Mouse (Mus musculus) forebrain, embryonic 10.5 days (tissue): ENCODE measurements around the gene Tars2. TPM values are rescaled to one million over a fixed set of nuclear protein-coding genes. Genes with fewer than 3 reads are reported as not detected.

ENCODE experiments used
- DNase-seq: peaks from one replicate; pipeline ENCODE4 v3.0.0-alpha.2; 2017; ENCODE audit warnings: low spot score; ENCODE audit errors: extremely low spot score
- H3K27ac ChIP-seq: fragments of 300-500 bp; sonication (generic); 2 replicates; pipeline ENCODE4 v1.5.1; 2016; ENCODE audit warnings: mild to moderate bottlenecking
- H3K27me3 ChIP-seq: fragments of 300-500 bp; sonication (generic); 2 replicates; pipeline ENCODE4 v1.6.1; 2016; ENCODE audit warnings: mild to moderate bottlenecking; ENCODE audit not compliant: poor library complexity, severe bottlenecking
- H3K36me3 ChIP-seq: fragments of 300-500 bp; sonication (generic); replicated peaks from 2 replicates; pipeline ENCODE4 v1.6.1; 2016; ENCODE audit warnings: mild to moderate bottlenecking, moderate library complexity
- H3K4me1 ChIP-seq: fragments of 300-500 bp; sonication (generic); 2 replicates; pipeline ENCODE4 v1.6.1; 2016
- H3K4me3 ChIP-seq: fragments of 300-500 bp; sonication (generic); 2 replicates; pipeline ENCODE4 v1.5.1; 2016; ENCODE audit warnings: mild to moderate bottlenecking, moderate library complexity
- H3K9me3 ChIP-seq: fragments of 300-500 bp; sonication (generic); 2 replicates; pipeline ENCODE4 v1.6.1; 2016; ENCODE audit warnings: mild to moderate bottlenecking, moderate library complexity
- WGBS: fragments of 180-500 bp; shearing (Covaris S2); methylation state at CpG from one replicate; pipeline ENCODE4 v1.1.7; 2016; 5-methylcytosine and 5-hydroxymethylcytosine counted together
- polyA plus RNA-seq: library from polyadenylated mRNA; unstranded; fragments of >200 nt; fragmentation: Nextera tagmentation; extraction: Ambion mirVana; gene quantifications from 2 replicates; pipeline ENCODE4 v1.2.1, GENCODE M21; 2016

Gene Tars2
- polyA plus RNA-seq, 1 experiment from 2014 or later, result 76.5 TPM

GRCm38 (mm10) chr3:95731802-95732201 is 28.2 kb downstream of the Tars2 start:
- no peaks in the 10 kb centered on the region for H3K9me3 ChIP-seq
- no peak overlapping the region for H3K4me3 ChIP-seq
- no peak for DNase-seq
- WGBS, result 96% methylated on average over 4 of the region's 4 CpGs
- H3K36me3 ChIP-seq, result peaks cover 35% of the 10 kb centered on the region
- no peaks in the 10 kb centered on the region for H3K27me3 ChIP-seq
- 0 out of 2 replicates have a peak, but pooled peaks cover 12% of the 10 kb centered on the region for H3K4me1 ChIP-seq
- H3K27ac ChIP-seq, result no peak overlapping the region

DNA sequence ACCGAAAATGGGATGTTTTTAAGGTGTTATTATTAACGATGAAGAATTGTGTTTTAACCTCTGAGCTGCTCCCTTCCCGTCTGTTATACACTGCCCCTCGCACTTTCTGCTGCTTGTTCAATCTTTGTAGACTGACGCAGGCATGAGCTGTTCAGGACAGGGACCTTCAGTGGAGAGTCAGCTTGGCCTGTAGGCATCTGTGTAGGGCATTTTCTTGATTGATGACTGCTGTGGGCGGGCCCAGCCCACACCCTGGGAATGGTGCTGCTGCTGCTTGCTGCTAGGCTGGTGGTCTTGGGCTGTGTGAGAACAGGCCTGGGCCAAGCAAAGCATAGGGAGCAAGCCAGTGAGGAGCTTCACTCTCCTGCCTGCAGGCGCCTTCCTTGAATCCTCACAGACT is 29.6 kb downstream of the Tars2 start:
- no peak overlapping the region for H3K4me3 ChIP-seq
- 89% methylated on average over 7 of the region's 7 CpGs for WGBS
- DNase-seq, result no peak
- peaks cover 22% of the 10 kb centered on the region for H3K36me3 ChIP-seq
- no peaks in the 10 kb centered on the region for H3K27me3 ChIP-seq
- 0 out of 2 replicates have a peak, but pooled peaks cover 12% of the 10 kb centered on the region for H3K4me1 ChIP-seq
- H3K9me3 ChIP-seq, result no peaks in the 10 kb centered on the region
- no peak overlapping the region for H3K27ac ChIP-seq

DNA sequence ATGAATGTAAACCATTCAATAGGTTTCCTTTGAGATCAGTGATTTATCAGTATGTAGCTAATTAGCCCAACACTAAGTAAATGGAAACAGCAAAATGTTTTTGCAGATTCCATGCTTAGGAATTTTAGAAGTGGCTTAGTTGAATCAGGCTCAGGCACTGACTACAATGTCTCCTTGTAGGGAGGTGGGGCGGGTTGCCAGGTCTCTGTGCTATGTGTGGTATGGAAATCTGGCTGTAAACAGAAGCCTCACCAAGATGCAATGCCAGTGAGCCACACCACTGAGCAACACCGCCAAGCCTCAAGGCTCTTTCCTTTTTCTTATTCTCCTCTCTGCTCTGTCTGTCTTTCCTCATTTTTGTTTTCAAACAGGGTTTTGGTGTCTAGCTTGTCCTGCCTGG is 31.1 kb downstream of the Tars2 start:
- Histone ChIP-seq H3K9me3 (no peaks in the 10 kb centered on the region), H3K27ac (no peak overlapping the region), H3K27me3 (no peaks in the 10 kb centered on the region), H3K4me1 (no peaks in the 10 kb centered on the region), H3K4me3 (no peak overlapping the region), H3K36me3 (peaks cover 6% of the 10 kb centered on the region)
- no peak for DNase-seq
- 72% methylated on average over 2 of the region's 2 CpGs for WGBS

DNA sequence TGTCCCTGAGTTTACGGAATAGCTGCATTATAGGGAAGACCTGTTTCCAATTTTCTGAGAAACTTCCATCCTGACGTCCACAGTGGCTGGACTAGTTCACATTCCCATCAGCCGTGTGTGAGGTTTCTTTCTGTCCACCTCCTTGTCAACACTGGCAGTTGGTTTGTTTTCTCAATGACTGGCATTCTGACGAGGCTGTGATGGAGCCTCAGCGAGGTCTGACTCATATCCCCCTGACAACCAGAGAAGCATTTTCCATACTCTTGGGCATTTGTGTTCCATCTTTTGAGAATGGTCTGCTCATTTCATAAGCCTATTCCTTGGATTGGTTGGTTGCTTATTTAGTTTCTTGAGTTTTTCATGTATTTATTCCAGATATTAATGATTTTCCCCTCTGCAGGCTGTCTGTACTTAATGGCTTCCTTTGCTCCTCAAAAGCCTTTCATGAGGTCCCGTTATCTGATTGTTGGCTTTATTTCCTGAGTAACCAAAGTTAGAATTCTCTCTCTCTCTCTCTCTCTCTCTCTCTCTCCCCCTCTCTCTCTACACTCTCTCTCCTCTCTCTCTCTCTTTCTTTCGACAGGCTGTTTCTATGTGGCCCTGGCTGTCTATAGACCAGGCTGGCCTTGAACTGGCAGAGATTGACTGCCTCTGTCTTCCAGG is 33.2 kb downstream of the Tars2 start:
- no peaks in the 10 kb centered on the region for H3K36me3 ChIP-seq
- H3K4me3 ChIP-seq, result no peak overlapping the region
- no peaks in the 10 kb centered on the region for H3K4me1 ChIP-seq
- no peak for DNase-seq
- H3K27ac ChIP-seq, result no peak overlapping the region
- no peaks in the 10 kb centered on the region for H3K27me3 ChIP-seq
- no peaks in the 10 kb centered on the region for H3K9me3 ChIP-seq
- WGBS, result 73% methylated on average over 7 of the region's 7 CpGs

- WGBS, result 84% methylated on average over 7 of the region's 7 CpGs
- no peak for DNase-seq
- H3K27me3 ChIP-seq, result no peaks in the 10 kb centered on the region
These were observed 34.1 kb downstream of the Tars2 start for GRCm38 (mm10) chr3:95725863-95726262.

GRCm38 (mm10) chr3:95722386-95722785 is 37.6 kb downstream of the Tars2 start:
- Histone ChIP-seq H3K27me3 (no peaks in the 10 kb centered on the region), H3K36me3 (no peaks in the 10 kb centered on the region), H3K4me1 (no peaks in the 10 kb centered on the region), H3K9me3 (no peaks in the 10 kb centered on the region), H3K4me3 (no peak overlapping the region), H3K27ac (no peak overlapping the region)
- DNase-seq, result no peak
- WGBS, result 86% methylated on average over 3 of the region's 3 CpGs

More at GRCm38 (mm10) chr3:95725863-95726262, 34.1 kb downstream of the Tars2 start:
- no peak overlapping the region for H3K27ac ChIP-seq
- H3K4me3 ChIP-seq, result no peak overlapping the region
- H3K9me3 ChIP-seq, result no peaks in the 10 kb centered on the region
- no peaks in the 10 kb centered on the region for H3K4me1 ChIP-seq
- H3K36me3 ChIP-seq, result no peaks in the 10 kb centered on the region

DNA sequence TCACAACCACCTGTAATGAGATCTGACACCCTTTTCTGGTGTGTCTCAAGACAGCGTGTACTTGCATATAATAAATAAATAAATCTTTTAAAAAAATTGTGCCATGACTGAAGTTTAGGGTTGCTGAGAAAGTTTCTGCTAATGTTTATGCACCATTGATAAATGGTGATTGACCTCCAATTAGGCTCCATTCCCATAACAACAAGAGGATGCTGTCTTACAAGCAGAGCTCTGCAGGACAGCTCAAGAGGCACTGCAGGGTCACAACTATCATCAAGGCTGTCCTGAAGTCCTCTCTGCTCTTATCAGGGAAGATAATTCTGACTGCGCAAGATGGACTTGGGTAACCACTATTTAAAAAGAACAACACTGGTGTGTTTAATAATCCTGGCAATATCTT is 41.9 kb downstream of the Tars2 start:
- Histone ChIP-seq H3K27me3 (no peaks in the 10 kb centered on the region), H3K4me1 (no peaks in the 10 kb centered on the region), H3K27ac (no peak overlapping the region), H3K9me3 (peaks cover 9% of the 10 kb centered on the region; the same call in 1 of the 2 replicates), H3K36me3 (no peaks in the 10 kb centered on the region), H3K4me3 (no peak overlapping the region)
- no peak for DNase-seq
- WGBS, result 94% methylated on average over 2 of the region's 2 CpGs

GRCm38 (mm10) chr3:95716075-95716474 is 43.9 kb downstream of the Tars2 start:
- no peak overlapping the region for H3K27ac ChIP-seq
- 79% methylated on average over 1 of the region's 1 CpGs for WGBS
- no peaks in the 10 kb centered on the region for H3K4me1 ChIP-seq
- no peaks in the 10 kb centered on the region for H3K36me3 ChIP-seq
- H3K9me3 ChIP-seq, result peaks cover 16% of the 10 kb centered on the region; the same call in 1 of the 2 replicates
- DNase-seq, result no peak
- no peak overlapping the region for H3K4me3 ChIP-seq
- no peaks in the 10 kb centered on the region for H3K27me3 ChIP-seq

GRCm38 (mm10) chr3:95709967-95710366 is 50.0 kb downstream of the Tars2 start:
- Histone ChIP-seq H3K27me3 (no peaks in the 10 kb centered on the region), H3K36me3 (no peaks in the 10 kb centered on the region)

GRCm38 (mm10) chr3:95709044-95709443 is 51.0 kb downstream of the Tars2 start:
- peaks cover 16% of the 10 kb centered on the region; the same call in 1 of the 2 replicates for H3K9me3 ChIP-seq
- H3K27ac ChIP-seq, result no peak overlapping the region
- WGBS, result 93% methylated on average over 4 of the region's 4 CpGs
- no peak overlapping the region for H3K4me3 ChIP-seq
- no peaks in the 10 kb centered on the region for H3K36me3 ChIP-seq
- H3K4me1 ChIP-seq, result no peaks in the 10 kb centered on the region
- no peaks in the 10 kb centered on the region for H3K27me3 ChIP-seq
- DNase-seq, result no peak

More at GRCm38 (mm10) chr3:95709967-95710366, 50.0 kb downstream of the Tars2 start:
- no peak for DNase-seq
- Histone ChIP-seq H3K27ac (no peak overlapping the region), H3K4me1 (no peaks in the 10 kb centered on the region), H3K9me3 (peaks cover 16% of the 10 kb centered on the region; the same call in 1 of the 2 replicates), H3K4me3 (no peak overlapping the region)

DNA sequence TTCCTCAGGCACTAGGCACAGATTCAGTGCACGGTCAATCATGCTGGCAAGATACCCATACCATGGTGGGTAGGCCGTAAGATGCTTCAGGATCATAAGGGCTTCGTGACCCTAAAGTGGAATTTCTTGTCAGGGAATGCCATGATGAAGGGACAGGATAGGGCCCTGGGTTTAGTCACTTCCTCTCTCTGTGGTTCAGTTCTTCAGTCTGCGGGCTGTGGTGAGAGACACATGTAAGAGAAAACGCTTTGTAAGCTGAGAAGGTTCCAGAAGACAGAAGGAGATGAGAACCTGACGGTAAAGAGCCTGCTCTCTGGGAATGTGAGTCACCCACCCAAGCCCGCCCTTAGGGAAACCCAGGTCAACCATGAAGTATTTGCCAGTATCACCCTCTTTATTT is 52.5 kb downstream of the Tars2 start:
- Histone ChIP-seq H3K4me3 (no peak overlapping the region), H3K27ac (no peak overlapping the region), H3K27me3 (no peaks in the 10 kb centered on the region), H3K9me3 (peaks cover under 1% of the 10 kb centered on the region; the same call in 1 of the 2 replicates), H3K4me1 (peaks cover 1% of the 10 kb centered on the region), H3K36me3 (no peaks in the 10 kb centered on the region)
- DNase-seq, result no peak
- WGBS, result 91% methylated on average over 7 of the region's 7 CpGs

GRCm38 (mm10) chr3:95706273-95706672 is 53.7 kb downstream of the Tars2 start:
- Histone ChIP-seq H3K36me3 (no peaks in the 10 kb centered on the region), H3K27me3 (no peaks in the 10 kb centered on the region), H3K27ac (no peak overlapping the region), H3K9me3 (no peaks in the 10 kb centered on the region), H3K4me3 (no peak overlapping the region), H3K4me1 (peaks cover 14% of the 10 kb centered on the region)
- DNase-seq, result no peak
- WGBS, result 87% methylated on average over 4 of the region's 4 CpGs

GRCm38 (mm10) chr3:95704612-95705011 is 55.4 kb downstream of the Tars2 start:
- no peak for DNase-seq
- no peak overlapping the region for H3K27ac ChIP-seq
- H3K4me3 ChIP-seq, result no peak overlapping the region

More at GRCm38 (mm10) chr3:95704612-95705011, 55.4 kb downstream of the Tars2 start:
- Histone ChIP-seq H3K36me3 (no peaks in the 10 kb centered on the region), H3K27me3 (no peaks in the 10 kb centered on the region), H3K9me3 (no peaks in the 10 kb centered on the region), H3K4me1 (peaks cover 30% of the 10 kb centered on the region)
- WGBS, result 93% methylated on average over 4 of the region's 4 CpGs
